Mouse (Mus musculus) mesoderm, embryonic 11.5 days (tissue): ENCODE measurements around the gene Prpf8.
"Not testable (repeated sequence)": the region's sequence is repeated elsewhere in the genome, so short reads cannot be mapped to it uniquely, and the experiment has no call there.

Source experiments
- DNase-seq: peaks from one replicate; pipeline ENCODE4 v3.0.0-alpha.2; 2012; ENCODE audit warnings: low read depth, low spot score

The Prpf8 gene

DNA sequence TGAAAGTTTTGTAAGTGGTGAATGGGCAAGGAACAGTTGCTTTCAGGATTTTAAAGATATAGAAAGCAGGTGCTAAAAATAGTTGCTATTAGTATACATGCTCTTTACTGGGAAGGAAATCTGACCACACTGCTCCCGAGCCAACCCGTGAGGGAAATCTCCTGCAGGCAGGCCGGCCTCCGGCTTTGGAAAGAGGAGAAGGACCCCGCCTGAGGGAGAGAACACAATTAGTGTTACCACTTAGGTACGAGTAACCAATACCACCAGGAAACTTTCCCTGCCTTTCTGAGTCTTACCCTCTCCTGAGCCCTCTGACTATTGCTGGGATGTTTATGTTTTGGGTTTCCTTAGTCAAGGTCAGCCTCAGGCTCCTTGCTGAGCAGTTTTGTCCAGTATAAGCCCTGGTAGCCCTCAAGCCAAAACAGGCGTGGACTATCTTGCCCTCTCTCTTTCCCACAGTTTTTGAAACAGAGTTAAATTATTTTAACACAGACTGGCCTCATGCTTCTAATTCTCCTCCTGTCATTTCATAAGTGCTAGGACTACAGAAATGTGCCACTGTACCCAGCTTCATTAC lies 66.4 kb downstream of the Prpf8 start:
- no peak for DNase-seq

DNA sequence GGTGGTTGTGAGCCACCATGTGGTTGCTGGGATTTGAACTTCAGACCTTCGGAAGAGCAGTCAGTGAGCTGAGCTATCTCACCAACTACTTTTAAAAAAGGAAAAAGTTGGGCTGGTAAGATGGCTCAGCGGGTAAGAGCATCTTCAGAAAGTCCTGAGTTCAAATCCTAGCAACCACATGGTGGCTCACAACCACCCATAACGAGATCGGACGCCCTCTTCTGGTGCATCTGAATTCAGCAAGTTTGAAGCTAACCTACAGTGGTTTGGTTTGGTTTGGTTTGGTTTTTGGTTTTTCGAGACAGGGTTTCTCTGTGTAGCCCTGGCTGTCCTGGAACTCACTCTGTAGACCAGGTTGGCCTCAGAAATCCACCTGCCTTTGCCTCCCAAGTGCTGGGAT lies 69.4 kb downstream of the Prpf8 start:
- DNase-seq, result not testable (repeated sequence)

DNA sequence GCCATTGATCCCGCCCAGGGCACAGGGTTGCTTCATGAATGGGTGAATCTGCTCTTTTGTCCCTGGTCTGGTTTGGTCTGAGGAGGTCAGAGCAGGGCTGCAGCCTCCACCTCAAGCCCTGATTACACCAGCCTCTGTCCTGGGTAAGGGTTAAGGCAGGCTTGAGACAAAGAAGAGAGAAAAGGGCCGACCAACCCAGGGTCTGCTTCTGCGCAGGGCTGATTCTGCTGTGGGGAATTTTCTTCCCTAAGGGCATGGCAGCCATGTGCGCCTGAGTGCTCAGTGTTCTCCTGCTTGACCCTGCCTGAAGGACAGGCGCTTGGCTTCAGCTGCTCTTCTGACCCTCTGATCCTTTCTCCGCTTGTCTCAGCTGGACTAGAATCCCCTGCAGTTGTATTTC lies 70.5 kb downstream of the Prpf8 start:
- no peak for DNase-seq

GRCm38 (mm10) chr11:75558101-75558500 lies 71.5 kb downstream of the Prpf8 start:
- DNase-seq, result no peak
